Mouse (Mus musculus): ENCODE results near the gene Psmd12. TPM values are rescaled to one million over a fixed set of nuclear protein-coding genes. Genes with fewer than 3 reads are reported as not detected.

The Psmd12 gene
- polyA plus RNA-seq, 1 experiment from 2014 or later: 151 TPM

DNA sequence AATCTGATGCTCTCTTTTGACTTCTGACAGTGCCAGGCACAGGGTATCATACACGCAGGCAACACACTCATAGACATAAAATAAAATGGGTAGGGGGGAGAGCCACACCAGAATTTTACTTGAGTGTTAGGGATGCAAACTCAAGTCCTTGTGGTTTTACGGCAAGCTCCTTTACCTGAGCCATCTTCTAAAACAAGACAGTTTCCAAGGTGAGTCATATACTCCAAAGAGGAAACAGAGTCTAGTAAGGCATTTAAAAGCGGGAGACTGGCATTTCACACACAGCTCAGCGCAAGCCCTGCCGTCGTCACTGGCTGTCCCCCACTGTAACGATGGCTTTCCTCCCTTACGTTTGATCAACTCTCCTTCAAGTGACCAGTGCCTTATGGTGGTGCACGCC is 31.4 kb upstream of the Psmd12 start:
- ATAC-seq (ENCODE audit: low FRiP score): no peak
- Histone ChIP-seq H3K9ac (replicated peaks) (no peak overlapping the region), H3K4me3 (replicated peaks) (no peak overlapping the region), H3K9me3 (replicated peaks) (no peaks in the 10 kb centered on the region), H3K27ac (replicated peaks) (no peak overlapping the region), H3K36me3 (no peaks in the 10 kb centered on the region), H3K27me3 (replicated peaks) (no peaks in the 10 kb centered on the region), H3K4me1 (peaks cover 12% of the 10 kb centered on the region; the same call in 1 of the 2 replicates), H3K4me2 (no peak overlapping the region)
- WGBS: 89% methylated on average over 9 of the region's 9 CpGs

DNA sequence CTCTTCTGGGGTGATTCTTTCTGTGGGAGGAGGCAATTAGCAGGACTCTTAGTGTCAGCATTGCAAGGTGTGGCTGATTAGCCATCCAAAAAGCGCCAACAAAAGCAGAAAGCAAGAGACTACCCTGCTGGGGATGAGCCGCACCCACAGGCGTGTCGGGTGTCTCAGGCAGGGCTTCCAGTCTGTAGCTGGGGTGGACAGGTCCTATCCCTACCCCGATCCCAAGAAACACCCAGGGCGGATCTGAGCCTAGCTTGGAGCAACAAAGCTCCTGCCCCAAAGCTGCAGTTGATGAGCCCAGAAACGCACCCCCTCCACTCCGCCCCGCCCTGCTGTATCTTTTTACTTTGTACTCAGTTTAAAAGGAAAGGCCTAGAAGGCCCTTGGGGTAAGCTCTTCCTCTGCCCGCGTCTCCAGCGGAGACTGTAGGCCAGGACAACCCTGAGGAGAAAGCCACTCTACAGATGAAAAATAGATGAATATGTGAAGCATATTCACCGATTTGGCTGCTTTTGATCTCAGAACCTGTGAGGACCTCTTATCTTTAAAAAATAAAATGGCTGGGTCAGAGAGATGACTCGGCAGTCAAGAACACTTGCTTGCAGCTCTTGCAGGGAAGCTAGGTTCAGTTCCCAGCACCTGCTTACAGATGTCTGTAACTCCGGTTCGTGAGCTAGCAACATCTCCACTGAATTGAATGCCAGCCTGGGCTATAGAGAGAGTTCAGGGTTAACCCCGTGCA is 29.9 kb upstream of the Psmd12 start:
- no peak for ATAC-seq (ENCODE audit: low FRiP score)
- Histone ChIP-seq H3K36me3 (peaks cover 9% of the 10 kb centered on the region), H3K9ac (replicated peaks) (no peak overlapping the region), H3K4me2 (no peak overlapping the region), H3K4me3 (replicated peaks) (no peak overlapping the region), H3K4me1 (peaks cover 12% of the 10 kb centered on the region; the same call in 1 of the 2 replicates), H3K27me3 (replicated peaks) (no peaks in the 10 kb centered on the region), H3K27ac (replicated peaks) (no peak overlapping the region), H3K9me3 (replicated peaks) (no peaks in the 10 kb centered on the region)
- 66% methylated on average over 17 of the region's 17 CpGs for WGBS

DNA sequence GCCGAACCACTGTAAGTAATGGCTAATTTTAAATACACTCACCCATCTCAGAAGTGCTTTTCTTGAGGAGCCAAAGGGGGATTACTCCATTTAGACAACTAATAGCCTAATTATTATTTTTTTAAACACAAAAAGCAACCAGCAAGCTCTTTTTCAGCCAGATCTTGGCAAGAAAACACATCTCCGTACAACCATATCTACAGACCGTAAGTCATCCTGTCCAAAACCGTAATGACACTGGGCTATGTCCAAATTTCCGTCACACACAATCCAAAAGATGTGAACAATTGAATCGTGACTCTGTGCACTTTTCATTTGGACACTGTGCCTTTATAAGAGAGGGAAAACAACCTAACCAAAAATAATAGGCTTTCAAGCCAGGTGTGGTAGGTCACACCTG is 29.2 kb upstream of the Psmd12 start:
- no peaks in the 10 kb centered on the region for H3K9me3 ChIP-seq (replicated peaks)
- H3K4me3 ChIP-seq (replicated peaks): no peak overlapping the region
- 71% methylated on average over 6 of the region's 6 CpGs for WGBS
- H3K4me1 ChIP-seq: peaks cover 12% of the 10 kb centered on the region; the same call in 1 of the 2 replicates
- H3K27ac ChIP-seq (replicated peaks): no peak overlapping the region
- H3K36me3 ChIP-seq: peaks cover 9% of the 10 kb centered on the region
- no peak overlapping the region for H3K9ac ChIP-seq (replicated peaks)
- H3K27me3 ChIP-seq (replicated peaks): no peaks in the 10 kb centered on the region
- no peak overlapping the region for H3K4me2 ChIP-seq
- no peak for ATAC-seq (ENCODE audit: low FRiP score)

DNA sequence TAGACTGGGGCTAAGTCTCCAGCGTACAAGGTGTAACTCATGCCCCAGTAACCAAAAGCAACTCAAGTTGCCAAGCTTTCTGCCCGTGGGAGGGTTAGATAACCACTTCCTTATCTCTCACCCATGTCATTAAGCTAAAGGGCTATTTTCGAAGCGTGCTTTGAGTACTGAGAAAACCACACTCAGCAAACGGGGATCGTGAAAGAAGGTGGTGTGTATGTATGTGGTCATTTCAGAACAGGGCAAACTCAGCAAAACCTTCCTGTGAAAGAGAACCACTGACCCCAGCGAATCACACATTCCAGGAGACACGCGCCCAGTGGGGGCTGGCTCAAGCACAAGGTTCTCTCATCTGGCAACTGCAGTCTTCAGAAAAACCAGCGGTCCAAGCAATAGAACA is 28.2 kb upstream of the Psmd12 start:
- peaks cover 9% of the 10 kb centered on the region for H3K36me3 ChIP-seq
- H3K4me1 ChIP-seq: peaks cover 12% of the 10 kb centered on the region; the same call in 1 of the 2 replicates
- no peak for ATAC-seq (ENCODE audit: low FRiP score)
- no peaks in the 10 kb centered on the region for H3K27me3 ChIP-seq (replicated peaks)
- WGBS: 88% methylated on average over 10 of the region's 10 CpGs
- no peak overlapping the region for H3K27ac ChIP-seq (replicated peaks)
- H3K9me3 ChIP-seq (replicated peaks): no peaks in the 10 kb centered on the region
- H3K4me2 ChIP-seq: no peak overlapping the region
- H3K9ac ChIP-seq (replicated peaks): no peak overlapping the region
- no peak overlapping the region for H3K4me3 ChIP-seq (replicated peaks)

DNA sequence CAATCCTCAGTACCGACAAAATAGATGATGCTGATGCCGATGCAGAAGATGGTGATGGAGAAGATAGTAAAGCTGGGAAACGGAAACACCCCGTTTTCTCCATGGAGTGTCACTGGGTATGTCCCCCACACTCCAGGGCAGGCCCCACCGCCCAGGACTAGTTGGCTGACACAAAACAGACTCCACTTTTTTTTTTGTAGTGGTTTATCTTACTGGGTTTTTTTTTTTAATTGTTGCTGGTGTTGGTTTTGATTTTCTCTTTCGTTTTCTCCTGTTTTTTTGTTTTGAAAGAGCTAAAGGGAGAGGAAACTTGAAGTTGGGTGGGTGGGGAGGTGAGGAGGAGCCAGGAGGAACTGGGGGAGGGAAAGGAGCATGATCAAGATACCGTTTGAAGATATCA is 27.2 kb upstream of the Psmd12 start:
- 93% methylated on average over 7 of the region's 7 CpGs for WGBS
- no peak overlapping the region for H3K27ac ChIP-seq (replicated peaks)

DNA sequence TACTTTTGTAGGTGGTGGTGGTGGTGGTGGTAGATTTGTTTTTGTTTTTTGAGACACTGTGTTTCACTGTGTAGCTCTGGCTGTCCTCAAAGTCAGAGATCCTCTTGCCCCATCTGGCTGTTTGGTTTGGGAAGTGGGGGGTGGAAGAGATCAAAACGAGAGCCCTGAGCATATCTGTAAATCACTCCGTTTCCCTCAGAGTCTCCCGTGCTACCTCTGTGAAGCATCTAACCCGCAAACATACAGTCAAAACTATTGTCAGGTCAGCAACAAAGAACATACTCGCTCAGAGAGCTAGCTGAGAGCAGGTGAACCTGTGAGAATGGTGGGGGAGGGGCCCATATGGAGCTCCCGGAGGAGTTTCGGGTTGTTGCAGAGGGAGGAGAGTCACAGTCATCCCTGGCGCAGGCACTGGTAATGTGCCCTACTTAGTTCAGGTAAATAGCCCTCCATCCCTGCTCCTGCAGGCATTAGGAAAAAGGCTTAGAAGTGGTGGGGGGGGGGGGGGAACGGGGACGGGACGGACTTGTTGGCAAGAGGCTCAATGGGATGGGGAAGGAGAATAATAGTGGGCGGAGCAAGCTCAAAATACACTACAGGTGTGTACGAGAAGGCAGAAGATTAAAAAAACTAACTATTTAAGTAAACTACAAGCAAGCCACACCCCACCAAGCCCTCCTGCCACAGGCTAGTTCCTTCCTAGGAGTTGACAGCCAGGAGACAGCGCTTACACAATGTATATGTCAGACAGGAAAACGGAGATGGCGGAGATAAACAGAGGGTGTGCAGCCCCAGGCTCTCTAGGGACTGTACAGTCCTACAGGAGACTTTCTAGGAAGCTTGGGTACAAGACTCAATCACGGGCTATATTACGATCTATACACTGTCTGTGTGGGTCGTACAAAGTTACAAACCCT is 24.5 kb upstream of the Psmd12 start:
- Histone ChIP-seq H3K27me3 (replicated peaks) (no peaks in the 10 kb centered on the region), H3K27ac (replicated peaks) (no peak overlapping the region), H3K4me3 (replicated peaks) (no peak overlapping the region), H3K4me2 (no peak overlapping the region), H3K36me3 (peaks cover 9% of the 10 kb centered on the region), H3K9me3 (replicated peaks) (no peaks in the 10 kb centered on the region), H3K4me1 (0 out of 2 replicates have a peak, but pooled peaks cover 5% of the 10 kb centered on the region), H3K9ac (replicated peaks) (no peak overlapping the region)
- 73% methylated on average over 16 of the region's 19 CpGs for WGBS
- no peak for ATAC-seq (ENCODE audit: low FRiP score)

More for the DNA sequence above, 27.2 kb upstream of the Psmd12 start:
- peaks cover 12% of the 10 kb centered on the region; the same call in 1 of the 2 replicates for H3K4me1 ChIP-seq
- H3K36me3 ChIP-seq: peaks cover 9% of the 10 kb centered on the region
- H3K4me2 ChIP-seq: no peak overlapping the region
- H3K9me3 ChIP-seq (replicated peaks): no peaks in the 10 kb centered on the region
- no peak for ATAC-seq (ENCODE audit: low FRiP score)
- no peaks in the 10 kb centered on the region for H3K27me3 ChIP-seq (replicated peaks)
- no peak overlapping the region for H3K9ac ChIP-seq (replicated peaks)
- no peak overlapping the region for H3K4me3 ChIP-seq (replicated peaks)

DNA sequence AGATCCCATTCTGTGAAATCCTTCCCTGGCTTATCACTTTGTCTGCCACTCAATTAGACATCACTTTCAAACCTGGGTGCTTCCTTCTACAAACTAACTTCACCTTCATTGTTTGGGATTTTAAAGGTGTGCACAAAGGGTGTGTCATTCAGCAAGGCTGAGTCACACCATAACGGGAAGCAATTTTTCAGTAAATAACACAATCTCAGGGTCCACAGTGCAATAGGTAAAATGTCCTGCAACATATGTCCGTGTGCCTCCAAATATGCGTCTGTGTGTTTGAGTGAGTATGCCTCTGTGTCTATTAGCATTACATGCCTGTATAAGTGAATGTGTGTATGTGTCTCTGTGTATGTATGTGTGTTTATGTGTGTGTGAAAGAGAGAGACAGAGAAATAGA is 22.0 kb upstream of the Psmd12 start:
- peaks cover 9% of the 10 kb centered on the region for H3K36me3 ChIP-seq
- H3K4me1 ChIP-seq: no peaks in the 10 kb centered on the region
- no peak for ATAC-seq (ENCODE audit: low FRiP score)
- no peak overlapping the region for H3K4me2 ChIP-seq
- H3K27me3 ChIP-seq (replicated peaks): no peaks in the 10 kb centered on the region
- H3K9ac ChIP-seq (replicated peaks): no peak overlapping the region
- 97% methylated on average over 3 of the region's 3 CpGs for WGBS
- no peaks in the 10 kb centered on the region for H3K9me3 ChIP-seq (replicated peaks)
- no peak overlapping the region for H3K27ac ChIP-seq (replicated peaks)
- no peak overlapping the region for H3K4me3 ChIP-seq (replicated peaks)

DNA sequence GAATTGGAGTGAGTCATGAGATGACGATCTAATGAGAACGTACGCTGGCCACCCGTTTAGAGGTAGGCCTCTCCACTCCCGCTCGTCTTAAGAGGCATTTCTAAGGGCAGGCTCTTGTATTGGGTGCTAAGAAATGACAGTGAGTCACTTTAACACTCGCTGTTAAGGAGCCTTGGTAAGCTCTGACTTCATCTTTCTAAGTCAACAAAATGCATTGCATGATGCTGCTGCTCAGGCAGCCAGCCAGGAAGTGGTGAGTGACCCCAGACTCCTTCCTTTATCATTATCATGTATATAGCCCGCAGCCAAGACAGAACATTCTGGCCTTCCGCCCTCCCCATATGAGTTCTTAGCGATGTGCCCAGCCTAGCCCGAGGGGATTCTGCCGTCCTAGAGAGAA is 21.0 kb upstream of the Psmd12 start:
- no peaks in the 10 kb centered on the region for H3K9me3 ChIP-seq (replicated peaks)
- H3K9ac ChIP-seq (replicated peaks): no peak overlapping the region
- H3K36me3 ChIP-seq: peaks cover 7% of the 10 kb centered on the region
- WGBS: 80% methylated on average over 12 of the region's 12 CpGs
- H3K27ac ChIP-seq (replicated peaks): no peak overlapping the region
- H3K4me3 ChIP-seq (replicated peaks): no peak overlapping the region
- no peaks in the 10 kb centered on the region for H3K4me1 ChIP-seq
- no peaks in the 10 kb centered on the region for H3K27me3 ChIP-seq (replicated peaks)
- ATAC-seq (ENCODE audit: low FRiP score): no peak
- H3K4me2 ChIP-seq: no peak overlapping the region

DNA sequence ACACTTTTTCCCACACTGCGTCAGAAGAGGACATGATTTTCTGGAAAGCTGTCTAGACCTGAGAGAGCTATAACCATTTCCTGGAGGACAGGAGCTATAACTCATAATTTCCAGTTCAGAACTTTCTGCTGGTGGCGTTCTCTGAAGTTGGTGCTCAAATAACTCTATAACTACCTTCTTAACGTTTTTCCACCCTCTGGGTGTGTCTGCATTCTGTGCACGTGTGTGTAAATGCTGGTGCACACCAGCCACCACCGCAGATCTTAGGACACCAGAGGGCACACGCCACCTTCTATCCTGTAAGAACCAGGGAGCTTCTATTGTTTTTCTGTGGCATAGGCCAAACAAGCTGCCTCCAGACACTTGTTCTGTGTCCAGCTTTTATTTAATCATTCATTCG is 20.3 kb upstream of the Psmd12 start:
- Histone ChIP-seq H3K4me1 (no peaks in the 10 kb centered on the region), H3K27ac (replicated peaks) (no peak overlapping the region), H3K27me3 (replicated peaks) (no peaks in the 10 kb centered on the region), H3K36me3 (0 out of 2 replicates have a peak, but pooled peaks cover under 1% of the 10 kb centered on the region), H3K9ac (replicated peaks) (no peak overlapping the region), H3K4me2 (no peak overlapping the region), H3K4me3 (replicated peaks) (no peak overlapping the region), H3K9me3 (replicated peaks) (no peaks in the 10 kb centered on the region)
- WGBS: 91% methylated on average over 7 of the region's 7 CpGs
- ATAC-seq (ENCODE audit: low FRiP score): no peak

DNA sequence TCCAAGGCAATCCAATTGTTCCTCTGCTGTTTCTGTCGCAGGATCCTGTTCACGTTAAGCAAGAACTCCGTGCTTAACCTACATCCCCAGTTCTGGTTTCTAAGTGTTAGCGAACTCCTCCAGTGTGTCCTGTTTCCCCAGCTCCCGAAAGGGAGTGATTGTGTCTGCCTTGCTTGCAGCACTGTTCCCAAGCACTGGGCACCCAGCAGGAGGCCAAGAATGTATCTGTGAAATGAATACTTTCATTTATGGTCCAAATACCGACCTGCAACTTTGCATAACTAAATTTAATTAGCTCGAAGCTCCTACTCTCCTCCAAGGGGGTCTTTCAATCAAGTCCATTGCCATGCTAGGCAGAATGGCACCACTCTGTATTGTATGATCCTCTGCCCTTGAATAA is 19.5 kb upstream of the Psmd12 start:
- 65% methylated on average over 7 of the region's 7 CpGs for WGBS
- ATAC-seq (ENCODE audit: low FRiP score): no peak
- Histone ChIP-seq H3K27ac (replicated peaks) (no peak overlapping the region), H3K4me3 (replicated peaks) (no peak overlapping the region), H3K9me3 (replicated peaks) (no peaks in the 10 kb centered on the region), H3K4me2 (no peak overlapping the region), H3K9ac (replicated peaks) (no peak overlapping the region), H3K36me3 (no peaks in the 10 kb centered on the region), H3K4me1 (no peaks in the 10 kb centered on the region), H3K27me3 (replicated peaks) (no peaks in the 10 kb centered on the region)

DNA sequence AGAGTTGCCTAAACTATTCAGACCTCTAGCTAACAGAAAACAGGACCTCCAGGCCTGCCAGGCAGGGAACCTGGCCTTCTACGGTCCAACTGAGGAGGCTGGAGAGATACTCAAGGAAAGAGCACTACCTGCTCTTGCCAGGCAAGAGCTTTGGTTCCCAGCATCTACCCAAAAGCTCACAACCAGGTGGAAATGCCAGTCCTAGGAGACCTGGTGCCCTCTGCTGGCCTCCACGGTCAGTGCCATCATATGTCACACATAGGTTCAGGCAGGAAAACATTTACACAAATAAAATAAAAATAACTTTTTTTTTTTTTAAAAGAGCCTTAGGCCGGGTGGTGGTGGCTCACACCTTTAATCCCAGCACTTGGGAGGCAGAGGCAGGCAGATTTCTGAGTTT is 16.8 kb upstream of the Psmd12 start:
- H3K27ac ChIP-seq (replicated peaks): no peak overlapping the region
- WGBS: 98% methylated on average over 3 of the region's 3 CpGs
- no peaks in the 10 kb centered on the region for H3K27me3 ChIP-seq (replicated peaks)
- no peak overlapping the region for H3K9ac ChIP-seq (replicated peaks)
- no peak overlapping the region for H3K4me2 ChIP-seq
- ATAC-seq (ENCODE audit: low FRiP score): no peak
- H3K9me3 ChIP-seq (replicated peaks): no peaks in the 10 kb centered on the region
- no peak overlapping the region for H3K4me3 ChIP-seq (replicated peaks)
- H3K4me1 ChIP-seq: peaks cover 12% of the 10 kb centered on the region
- H3K36me3 ChIP-seq: no peaks in the 10 kb centered on the region

DNA sequence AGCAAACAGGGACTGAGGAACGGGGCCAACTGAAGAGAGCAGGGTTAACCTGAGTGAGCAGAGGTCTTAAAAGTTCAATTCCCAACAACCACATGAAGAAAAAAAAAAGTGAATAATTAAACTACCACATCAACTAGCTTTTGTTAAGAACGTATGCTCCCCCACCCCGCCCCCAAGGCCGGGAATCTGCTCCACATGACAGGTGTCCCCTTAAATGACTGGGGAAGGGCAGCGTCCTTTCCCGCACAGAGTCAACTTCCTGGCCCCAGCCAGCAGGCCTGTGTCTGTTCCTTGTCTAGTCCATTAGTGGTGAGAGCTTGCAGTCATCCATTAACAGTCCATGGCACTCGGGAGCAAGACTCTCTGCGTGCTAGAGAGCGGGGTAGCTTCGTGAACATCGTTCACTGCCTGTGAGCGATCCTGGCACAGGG is 16.0 kb upstream of the Psmd12 start:
- H3K9ac ChIP-seq (replicated peaks): no peak overlapping the region
- no peak overlapping the region for H3K27ac ChIP-seq (replicated peaks)
- H3K9me3 ChIP-seq (replicated peaks): no peaks in the 10 kb centered on the region
- H3K36me3 ChIP-seq: no peaks in the 10 kb centered on the region
- no peak overlapping the region for H3K4me3 ChIP-seq (replicated peaks)
- WGBS: 85% methylated on average over 12 of the region's 12 CpGs
- peaks cover 16% of the 10 kb centered on the region for H3K4me1 ChIP-seq
- no peak for ATAC-seq (ENCODE audit: low FRiP score)
- H3K4me2 ChIP-seq: no peak overlapping the region
- H3K27me3 ChIP-seq (replicated peaks): no peaks in the 10 kb centered on the region
